Mouse (Mus musculus) spleen, postnatal 36 days (tissue): ENCODE data around the gene Olfr49.
"Not testable (repeated sequence)": the region's sequence is repeated elsewhere in the genome, so short reads cannot be mapped to it uniquely, and the experiment has no call there.

Experiments
- DNase-seq, 2 experiments: peaks; one replicate each; pipeline ENCODE4 v3.0.0; 2022; ENCODE audit warnings: low spot score in 2 of 2, mixed read lengths in 1 of 2

Gene Olfr49

GRCm38 (mm10) chr14:54231176-54231956, 53.4 kb downstream of the Olfr49 start:
- peak; percentile 69 to 74 for DNase-seq

GRCm38 (mm10) chr14:54230638-54231150, 54.0 kb downstream of the Olfr49 start:
- DNase-seq = peak; percentile 79 to 80

- DNase-seq = not testable (repeated sequence)
Measured at GRCm38 (mm10) chr14:54229849-54230248, 54.9 kb downstream of the Olfr49 start.

GRCm38 (mm10) chr14:54228933-54229713, 55.6 kb downstream of the Olfr49 start:
- no peak for DNase-seq

GRCm38 (mm10) chr14:54228501-54228900, 56.2 kb downstream of the Olfr49 start:
- DNase-seq = no peak
